Mouse (Mus musculus) midbrain, embryonic 15.5 days (tissue): Measurements from ENCODE around the gene Espnl. TPM values are rescaled to one million over a fixed set of nuclear protein-coding genes. Genes with fewer than 3 reads are reported as not detected.

Source experiments
- ATAC-seq: fragments of 200-750 bp; cut with Nextera tagmentation; replicated peaks from 2 replicates; pipeline ENCODE4 v1.8.0; 2017; ENCODE audit warnings: moderate TSS enrichment
- H3K27ac ChIP-seq: fragments of 300-500 bp; sonication (generic); 2 replicates; pipeline ENCODE4 v1.5.1; 2015; ENCODE audit warnings: mild to moderate bottlenecking, inconsistent platforms
- H3K27me3 ChIP-seq: fragments of 300-500 bp; sonication (generic); replicated peaks from 2 replicates; pipeline ENCODE4 v1.6.1; 2015; ENCODE audit warnings: inconsistent platforms
- H3K36me3 ChIP-seq: fragments of 300-500 bp; sonication (generic); replicated peaks from 2 replicates; pipeline ENCODE4 v1.6.1; 2015; ENCODE audit warnings: inconsistent platforms
- H3K4me1 ChIP-seq: fragments of 300-500 bp; sonication (generic); 2 replicates; pipeline ENCODE4 v1.6.1; 2015; ENCODE audit warnings: inconsistent platforms
- H3K4me2 ChIP-seq: fragments of 300-500 bp; sonication (generic); 2 replicates; pipeline ENCODE4 v1.6.1; 2015; ENCODE audit warnings: inconsistent platforms, mild to moderate bottlenecking, moderate library complexity
- H3K4me3 ChIP-seq: fragments of 300-500 bp; sonication (generic); 2 replicates; pipeline ENCODE4 v1.5.1; 2015; ENCODE audit warnings: mild to moderate bottlenecking, inconsistent platforms
- H3K9ac ChIP-seq: fragments of 300-500 bp; sonication (generic); 2 replicates; pipeline ENCODE4 v1.6.1; 2015; ENCODE audit warnings: mild to moderate bottlenecking, inconsistent platforms
- H3K9me3 ChIP-seq: fragments of 300-500 bp; sonication (generic); 2 replicates; pipeline ENCODE4 v1.6.1; 2016; ENCODE audit warnings: inconsistent platforms
- WGBS: fragments of 180-500 bp; shearing (Covaris S2); methylation state at CpG from one replicate; pipeline ENCODE4 v1.1.7; 2015; ENCODE audit warnings: mixed read lengths; 5-methylcytosine and 5-hydroxymethylcytosine counted together
- polyA plus RNA-seq: library from polyadenylated mRNA; unstranded; fragments of >200 nt; fragmentation: Nextera tagmentation; extraction: Ambion mirVana; gene quantifications from 2 replicates; pipeline ENCODE4 v1.2.1, GENCODE M21; 2015

Espnl gene
- polyA plus RNA-seq = 0.08 and 0.13 TPM in 2 replicates

DNA sequence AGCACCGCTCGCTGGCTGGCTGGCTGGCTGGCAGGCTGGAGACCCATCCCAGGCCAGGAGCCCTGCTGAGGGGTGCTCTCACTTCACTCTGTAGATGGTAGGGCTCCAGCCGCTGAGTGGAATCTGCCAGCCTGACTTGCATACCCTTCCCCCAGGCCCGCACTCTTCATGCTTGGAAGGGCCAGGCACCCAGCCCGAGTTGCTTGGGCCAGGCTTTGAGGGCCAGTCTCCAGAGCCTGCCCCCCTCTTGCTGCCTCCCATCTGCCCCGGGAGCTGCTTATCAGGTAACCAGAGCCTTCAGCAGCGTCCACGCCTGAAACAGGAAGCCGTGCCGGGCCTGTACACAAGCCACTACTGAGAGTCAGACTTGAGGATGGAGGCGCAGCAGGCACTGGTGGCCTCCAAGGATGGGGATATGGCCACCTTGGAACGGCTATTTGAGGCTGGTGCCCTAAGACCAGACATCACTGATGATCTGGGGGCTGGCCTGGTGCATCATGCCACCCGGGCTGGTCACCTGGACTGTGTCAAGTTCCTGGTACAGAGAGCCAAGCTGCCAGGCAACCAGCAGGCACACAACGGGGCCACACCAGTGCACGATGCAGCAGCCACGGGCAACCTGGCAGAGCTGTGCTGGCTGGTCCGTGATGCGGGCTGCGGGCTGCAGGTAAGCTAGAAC is at the start of gene Espnl:
Espnl (plus strand) TSS at position 316 of the 679 bp plus-strand sequence.
- no peak for ATAC-seq
- WGBS = 80% methylated on average over 19 of the region's 19 CpGs
- no peak within 1 kb of the TSS for H3K4me2 ChIP-seq
- no peak within 1 kb of the TSS for H3K4me3 ChIP-seq
- H3K27ac ChIP-seq = no peak within 1 kb of the TSS
- H3K27me3 ChIP-seq = no peaks in the 10 kb centered on the region
- no peaks in the 10 kb centered on the region for H3K9me3 ChIP-seq
- no peaks in the 10 kb centered on the region for H3K4me1 ChIP-seq
- no peak within 1 kb of the TSS for H3K9ac ChIP-seq
- no peaks in the 10 kb centered on the region for H3K36me3 ChIP-seq

DNA sequence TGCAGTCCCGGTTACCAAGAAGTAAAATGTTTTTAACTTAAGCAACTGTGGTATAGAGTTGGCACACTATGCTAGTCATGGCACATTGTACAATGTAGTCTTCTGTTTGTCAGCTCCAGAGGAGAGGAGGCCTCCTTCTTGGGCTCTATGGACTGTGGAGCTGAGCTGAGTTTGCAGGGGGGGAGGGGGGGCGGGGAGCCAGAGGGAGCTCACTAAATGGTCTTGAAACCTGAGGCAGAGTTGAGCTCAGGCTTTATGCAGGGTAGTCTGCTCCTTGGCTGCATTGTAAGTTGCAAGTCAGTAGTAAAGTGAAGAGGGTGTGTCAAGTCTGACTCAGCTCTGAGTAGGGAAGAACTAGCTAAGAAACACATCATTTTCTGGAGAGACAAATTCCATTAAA is 49.6 kb upstream of the Espnl start:
- WGBS = 85% methylated on average over 2 of the region's 2 CpGs
- no peak overlapping the region for H3K4me2 ChIP-seq
- no peaks in the 10 kb centered on the region for H3K4me1 ChIP-seq
- H3K36me3 ChIP-seq = peaks cover 3% of the 10 kb centered on the region; the same call in 1 of the 2 replicates
- ATAC-seq = no peak
- H3K4me3 ChIP-seq = no peak overlapping the region
- H3K27me3 ChIP-seq = no peaks in the 10 kb centered on the region
- no peak overlapping the region for H3K27ac ChIP-seq
- no peaks in the 10 kb centered on the region for H3K9me3 ChIP-seq
- no peak overlapping the region for H3K9ac ChIP-seq

DNA sequence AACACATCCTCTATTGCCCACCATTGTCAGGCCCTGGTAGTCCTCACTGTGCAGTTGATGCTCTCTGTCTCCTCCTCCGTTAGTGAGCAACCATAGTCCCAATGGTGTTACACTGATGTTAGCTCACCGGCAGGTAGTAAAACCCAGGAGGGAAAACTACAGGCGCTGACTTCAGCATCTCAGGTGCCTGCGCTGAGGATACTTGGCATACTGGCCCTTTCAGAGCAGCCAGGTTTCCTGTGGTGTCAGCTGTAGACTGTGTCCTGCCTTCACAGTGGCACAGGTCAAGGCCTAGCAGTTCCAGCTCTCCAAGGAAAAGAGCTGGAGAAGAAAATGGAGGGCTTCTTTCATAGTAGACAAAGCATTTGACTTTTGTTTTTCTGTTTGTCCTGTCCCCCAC is 45.3 kb upstream of the Espnl start:
- Histone ChIP-seq H3K27ac (no peak overlapping the region), H3K27me3 (no peaks in the 10 kb centered on the region), H3K4me2 (no peak overlapping the region), H3K4me1 (no peaks in the 10 kb centered on the region), H3K9me3 (no peaks in the 10 kb centered on the region), H3K9ac (no peak overlapping the region), H3K4me3 (no peak overlapping the region), H3K36me3 (peaks cover 31% of the 10 kb centered on the region; the same call in 1 of the 2 replicates)
- ATAC-seq = no peak
- WGBS = 93% methylated on average over 4 of the region's 4 CpGs

DNA sequence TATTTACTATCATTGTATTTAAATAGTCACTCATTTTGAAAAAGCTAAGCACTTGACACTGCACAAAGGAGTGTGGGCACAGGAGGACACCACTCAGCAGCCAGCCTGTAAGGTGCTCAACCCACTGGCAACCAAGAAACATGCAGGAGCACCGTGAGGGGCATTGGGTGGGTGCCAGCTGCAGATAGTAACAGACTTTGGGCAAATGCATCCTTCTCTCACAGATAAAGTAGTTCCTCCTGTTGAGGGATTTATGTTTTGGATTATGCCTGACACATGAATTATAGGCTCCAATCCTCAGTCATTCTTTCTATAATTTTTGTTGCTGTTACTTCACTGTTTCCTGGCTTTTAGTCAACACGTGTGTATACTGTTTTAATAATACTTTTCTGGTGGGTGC is 44.4 kb upstream of the Espnl start:
- Histone ChIP-seq H3K27me3 (no peaks in the 10 kb centered on the region), H3K9me3 (no peaks in the 10 kb centered on the region), H3K9ac (no peak overlapping the region), H3K4me1 (no peaks in the 10 kb centered on the region), H3K4me2 (no peak overlapping the region), H3K27ac (no peak overlapping the region), H3K36me3 (peaks cover 31% of the 10 kb centered on the region; the same call in 1 of the 2 replicates), H3K4me3 (no peak overlapping the region)
- ATAC-seq = no peak
- 94% methylated on average over 2 of the region's 2 CpGs for WGBS

DNA sequence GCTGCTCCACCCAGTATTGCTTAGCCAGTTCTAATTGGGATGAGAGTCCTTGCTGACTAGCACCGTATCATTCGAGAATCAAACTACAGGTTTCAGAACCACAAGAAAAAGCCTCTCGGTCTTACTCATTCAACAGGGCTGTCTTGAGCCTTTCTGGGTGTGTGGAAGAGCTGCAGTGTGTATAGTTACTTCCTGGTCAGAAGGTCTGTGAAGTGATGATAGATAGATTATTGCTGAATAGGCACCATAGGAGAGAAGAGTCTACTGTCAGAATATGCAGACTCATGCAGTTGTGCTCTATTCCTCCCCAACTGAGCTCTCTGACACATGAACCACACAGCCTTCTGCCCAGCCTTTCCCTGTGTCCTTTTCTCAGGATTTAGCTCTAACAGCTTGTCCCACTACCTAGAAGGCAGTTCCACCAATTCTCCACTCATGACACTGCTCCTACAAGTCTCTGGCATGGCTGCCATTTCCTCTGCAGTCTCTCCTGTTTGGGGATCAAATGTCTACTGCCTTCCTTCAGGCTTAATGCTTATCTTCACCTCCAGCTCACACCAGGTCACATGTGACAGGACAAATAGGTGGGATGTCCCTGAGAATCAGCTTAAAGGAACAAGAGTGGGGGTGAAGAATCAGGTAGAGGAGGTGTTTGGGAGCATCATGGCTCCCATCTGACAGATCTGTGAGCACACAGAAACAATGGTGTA is 43.3 kb upstream of the Espnl start:
- 94% methylated on average over 3 of the region's 3 CpGs for whole genome bisulfite sequencing
- Histone ChIP-seq H3K4me1 (no peaks in the 10 kb centered on the region), H3K4me2 (no peak overlapping the region), H3K27ac (no peak overlapping the region), H3K9ac (no peak overlapping the region), H3K27me3 (no peaks in the 10 kb centered on the region), H3K9me3 (no peaks in the 10 kb centered on the region), H3K4me3 (no peak overlapping the region), H3K36me3 (peaks cover 31% of the 10 kb centered on the region; the same call in 1 of the 2 replicates)
- ATAC-seq = no peak

DNA sequence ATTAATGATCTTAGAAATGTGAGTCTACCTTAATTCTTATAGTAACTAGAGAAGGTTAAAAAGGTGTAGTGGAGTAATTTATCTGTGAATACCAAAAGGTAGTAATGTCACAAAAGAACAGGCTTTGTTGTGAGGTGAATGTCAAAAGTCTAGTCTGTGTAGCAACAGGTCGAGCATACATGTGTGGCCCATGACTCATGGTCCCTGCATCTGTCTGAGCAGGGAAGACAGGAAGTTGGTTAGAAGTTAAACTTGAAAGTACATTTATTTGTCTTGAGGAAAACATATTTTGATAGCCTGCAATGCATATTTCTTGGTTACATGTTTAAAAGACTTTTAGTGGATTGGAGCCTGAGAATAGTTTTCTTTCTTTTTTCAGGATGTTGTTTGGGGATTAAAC is 42.7 kb upstream of the Espnl start:
- WGBS = 92% methylated on average over 1 of the region's 1 CpGs
- no peak overlapping the region for H3K27ac ChIP-seq
- no peaks in the 10 kb centered on the region for H3K27me3 ChIP-seq
- no peaks in the 10 kb centered on the region for H3K9me3 ChIP-seq
- no peak overlapping the region for H3K4me3 ChIP-seq
- no peak overlapping the region for H3K9ac ChIP-seq
- H3K4me1 ChIP-seq = no peaks in the 10 kb centered on the region
- ATAC-seq = no peak
- peaks cover 31% of the 10 kb centered on the region; the same call in 1 of the 2 replicates for H3K36me3 ChIP-seq
- no peak overlapping the region for H3K4me2 ChIP-seq

DNA sequence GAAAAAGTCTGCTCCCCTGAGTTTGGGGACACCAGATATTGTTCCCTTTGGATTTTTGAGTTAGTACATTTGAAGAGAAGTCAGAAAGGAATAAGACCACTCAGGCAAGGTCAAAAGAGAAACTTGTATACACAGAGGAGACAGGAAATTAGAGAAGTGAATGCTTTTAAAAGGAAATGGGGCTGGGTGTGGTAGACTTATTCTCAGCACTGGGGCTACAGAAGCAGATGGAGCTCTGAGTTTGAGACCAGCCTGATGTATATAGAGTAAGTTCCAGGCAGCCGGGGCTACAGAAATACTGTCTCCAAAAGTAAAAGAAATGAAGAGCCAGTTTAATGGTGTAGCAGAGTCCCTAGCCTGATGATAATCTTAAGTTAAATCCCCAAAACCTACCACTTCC is 39.3 kb upstream of the Espnl start:
- Histone ChIP-seq H3K4me1 (no peaks in the 10 kb centered on the region), H3K9ac (no peak overlapping the region), H3K27me3 (no peaks in the 10 kb centered on the region), H3K4me3 (no peak overlapping the region), H3K9me3 (no peaks in the 10 kb centered on the region), H3K4me2 (no peak overlapping the region), H3K36me3 (peaks cover 32% of the 10 kb centered on the region; the same call in 1 of the 2 replicates), H3K27ac (no peak overlapping the region)
- ATAC-seq = no peak
- 84% methylated on average over 1 of the region's 1 CpGs for WGBS

DNA sequence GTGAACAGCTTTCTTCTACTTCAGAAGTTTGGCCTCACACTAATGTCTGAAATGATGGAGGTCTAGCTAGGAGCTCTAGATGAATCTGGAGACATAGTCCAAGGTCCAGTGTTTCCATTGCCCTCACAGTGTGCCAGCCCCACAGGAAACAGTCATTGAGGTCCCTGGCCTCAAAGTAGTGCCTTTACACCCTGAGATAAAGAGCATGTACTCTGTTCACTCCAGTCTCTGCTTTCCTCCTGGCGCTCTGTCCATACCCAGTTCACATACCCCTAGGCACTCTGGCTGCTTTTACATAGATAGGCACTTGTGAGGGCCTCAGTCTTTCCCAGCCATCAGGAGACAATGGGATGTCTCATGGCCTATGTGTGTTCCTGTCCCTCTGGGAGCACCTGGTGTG is 32.5 kb upstream of the Espnl start:
- Histone ChIP-seq H3K4me3 (no peak overlapping the region), H3K36me3 (peaks cover 6% of the 10 kb centered on the region; the same call in 1 of the 2 replicates), H3K9me3 (no peaks in the 10 kb centered on the region), H3K9ac (no peak overlapping the region), H3K27me3 (no peaks in the 10 kb centered on the region), H3K4me2 (no peak overlapping the region), H3K27ac (no peak overlapping the region), H3K4me1 (no peaks in the 10 kb centered on the region)
- WGBS = 95% methylated on average over 1 of the region's 1 CpGs
- ATAC-seq = no peak

DNA sequence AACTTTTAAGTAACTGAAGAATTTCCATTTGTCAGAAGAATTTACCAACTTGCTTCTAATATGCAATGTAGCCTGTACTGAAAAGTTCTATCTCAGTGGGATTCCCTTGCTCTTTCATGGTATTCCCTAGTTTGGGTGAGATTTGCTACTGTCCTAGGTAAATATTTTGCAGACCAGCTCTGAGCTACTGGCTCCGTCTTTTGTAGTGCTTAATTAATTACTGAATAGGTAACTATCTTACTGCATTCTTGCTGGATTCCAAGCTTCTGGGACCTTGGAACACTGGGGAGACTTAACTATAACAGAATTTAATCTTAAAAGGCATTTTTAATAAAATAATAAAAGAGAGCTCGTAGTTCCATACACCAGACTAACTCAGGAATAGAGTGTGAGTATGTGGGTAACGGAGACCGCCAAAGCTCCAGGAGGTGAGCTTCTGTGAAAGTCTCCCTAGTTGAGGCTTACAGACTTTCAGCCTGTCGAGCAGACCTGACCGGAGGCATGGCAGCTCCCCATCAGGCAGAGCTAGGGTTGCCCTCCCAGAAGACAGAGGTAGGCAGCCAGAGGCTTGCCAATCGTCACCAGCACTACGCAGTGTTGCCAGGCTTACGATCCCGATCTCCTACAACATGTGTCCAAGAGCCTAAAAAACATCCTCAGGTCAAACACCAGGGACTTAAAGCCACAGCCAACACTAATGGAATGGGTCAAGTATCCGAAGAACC is 29.6 kb upstream of the Espnl start:
- Histone ChIP-seq H3K9me3 (no peaks in the 10 kb centered on the region), H3K4me3 (no peak overlapping the region), H3K27ac (no peak overlapping the region), H3K4me2 (no peak overlapping the region), H3K9ac (no peak overlapping the region), H3K4me1 (no peaks in the 10 kb centered on the region), H3K36me3 (no peaks in the 10 kb centered on the region), H3K27me3 (no peaks in the 10 kb centered on the region)
- ATAC-seq = no peak
- 95% methylated on average over 11 of the region's 11 CpGs for whole genome bisulfite sequencing

DNA sequence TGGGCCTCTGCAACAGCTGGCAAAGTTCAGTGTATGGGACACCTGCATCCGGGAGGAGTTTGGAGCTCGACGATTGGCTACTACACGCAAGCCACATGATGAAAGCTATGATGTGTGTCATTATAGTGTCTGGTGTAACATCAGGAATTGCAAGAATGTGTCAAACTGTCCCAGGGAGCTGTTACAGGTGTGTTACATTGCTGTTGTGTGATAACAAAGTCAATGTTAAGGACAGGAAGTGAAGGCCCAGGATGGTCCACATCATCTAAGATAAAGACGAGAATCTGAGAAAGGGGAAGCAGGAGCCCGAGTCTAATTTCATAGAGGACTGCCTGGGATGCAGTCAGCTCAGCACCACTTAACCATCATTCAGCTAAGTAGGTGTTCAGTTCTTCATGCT is 26.3 kb upstream of the Espnl start:
- WGBS = 93% methylated on average over 6 of the region's 6 CpGs
- Histone ChIP-seq H3K4me1 (peaks cover 10% of the 10 kb centered on the region), H3K4me2 (no peak overlapping the region), H3K36me3 (no peaks in the 10 kb centered on the region), H3K27me3 (no peaks in the 10 kb centered on the region), H3K27ac (no peak overlapping the region), H3K9ac (no peak overlapping the region), H3K9me3 (no peaks in the 10 kb centered on the region), H3K4me3 (no peak overlapping the region)
- ATAC-seq = no peak

DNA sequence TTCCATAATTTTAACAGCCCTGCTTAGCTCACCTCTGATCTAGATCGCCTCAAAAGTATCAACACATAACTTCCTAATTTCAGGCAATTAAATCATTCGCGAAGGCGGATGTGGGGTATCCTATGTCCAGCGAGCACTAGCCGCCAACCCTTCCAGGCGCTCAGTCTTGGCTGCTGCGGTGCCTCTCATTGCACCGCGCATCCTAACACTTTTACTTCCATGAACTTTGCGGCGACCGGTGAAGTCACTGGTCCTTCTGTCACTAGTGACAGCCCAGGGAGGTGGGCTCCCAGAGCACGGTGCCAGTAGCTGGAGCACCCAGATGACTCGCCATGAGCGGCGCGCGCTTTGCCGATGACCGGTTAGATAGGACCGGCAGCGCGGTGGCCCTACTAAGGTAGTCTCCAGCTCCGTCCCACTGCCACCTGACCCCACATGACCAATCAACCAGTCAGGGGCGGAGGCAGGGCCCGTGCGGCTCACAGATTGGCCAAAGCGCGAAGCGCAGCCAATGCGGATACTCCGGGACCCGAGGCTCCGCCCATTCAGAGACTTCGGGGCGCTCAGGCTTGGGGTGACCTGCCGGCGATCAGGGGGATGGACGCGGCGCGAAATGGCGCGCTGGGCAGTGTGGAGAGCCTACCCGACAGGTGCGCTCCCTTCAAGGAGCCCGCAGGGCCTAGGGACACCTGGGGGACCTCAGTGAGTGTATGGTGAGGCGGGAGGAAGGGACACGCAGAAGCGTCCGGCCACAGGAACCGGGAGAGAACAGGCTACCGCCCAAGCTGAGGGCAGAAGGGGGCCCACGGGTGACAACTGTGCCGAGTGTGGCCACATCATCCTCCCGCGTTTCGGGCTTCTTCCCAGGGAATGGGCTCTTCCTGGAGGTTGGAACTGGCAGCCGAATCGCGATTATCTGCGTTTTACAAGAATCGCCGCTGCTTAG is 23.8 kb upstream of the Espnl start, which contains the start of gene Scly:
Scly (plus strand) TSS at position 540 of the 946 bp plus-strand sequence.
- H3K9me3 ChIP-seq = no peaks in the 10 kb centered on the region
- H3K9ac ChIP-seq = peak within 1 kb of the TSS; percentile 69
- H3K36me3 ChIP-seq = no peaks in the 10 kb centered on the region
- H3K27me3 ChIP-seq = no peaks in the 10 kb centered on the region
- peak within 1 kb of the TSS; percentile 54; the same call in 1 of the 2 replicates for H3K27ac ChIP-seq
- H3K4me2 ChIP-seq = peak within 1 kb of the TSS; percentile 73
- ATAC-seq = peak; percentile 100
- peak within 1 kb of the TSS; percentile 81 for H3K4me3 ChIP-seq
- peaks cover 10% of the 10 kb centered on the region for H3K4me1 ChIP-seq
- whole genome bisulfite sequencing = under 1% methylated on average over 59 of the region's 65 CpGs
